Mouse (Mus musculus) CH12.LX (cell line): Measurements from ENCODE around the gene Tox2. TPM values are rescaled to one million over a fixed set of nuclear protein-coding genes. Genes with fewer than 3 reads are reported as not detected.

Source experiments
- DNase-seq: peaks from one replicate; pipeline ENCODE4 v3.0.0-alpha.2; 2013; ENCODE audit errors: extremely low read depth
- H3K27ac ChIP-seq: 2 replicates; pipeline ENCODE4 v1.5.1; 2012; ENCODE audit warnings: low read depth, mild to moderate bottlenecking, control low read depth, moderate library complexity; ENCODE audit not compliant: insufficient read depth
- H3K27me3 ChIP-seq: replicated peaks from 2 replicates; pipeline ENCODE3; 2012; ENCODE audit warnings: inconsistent platforms
- H3K36me3 ChIP-seq, 2 experiments: replicated peaks in 1 of 2; 2 replicates each; pipeline versions ENCODE3 to v1.6.1; 2012; ENCODE audit warnings: inconsistent platforms in 1 of 2, low read length in 1 of 2, mild to moderate bottlenecking in 1 of 2, mixed read lengths in 1 of 2, moderate library complexity in 1 of 2; ENCODE audit not compliant: control insufficient read depth in 1 of 2, insufficient read depth in 1 of 2
- H3K4me1 ChIP-seq, 2 experiments: 2 replicates each; pipeline ENCODE4 v1.6.1; 2012; ENCODE audit warnings: inconsistent platforms in 1 of 2, moderate library complexity in 1 of 2; ENCODE audit not compliant: insufficient read depth in 2 of 2, control insufficient read depth in 1 of 2
- H3K4me2 ChIP-seq: 2 replicates; pipeline ENCODE4 v1.6.1; 2012; ENCODE audit warnings: low read depth, mild to moderate bottlenecking, control low read depth; ENCODE audit not compliant: poor library complexity, insufficient read depth, severe bottlenecking
- H3K4me3 ChIP-seq, 3 experiments: fragments of 150-350 bp in 1 of 3; sonication (generic) in 1 of 3; replicated peaks in 1 of 3; 2 replicates each; pipeline versions ENCODE3 to v1.5.1; 2011 to 2012; ENCODE audit warnings: low read depth in 2 of 3, low read length in 2 of 3, mild to moderate bottlenecking in 2 of 3, moderate library complexity in 2 of 3, control low read depth in 1 of 3, improper control_type of control experiment in 1 of 3, inconsistent platforms in 1 of 3, mixed read lengths in 1 of 3; ENCODE audit not compliant: poor library complexity in 1 of 3
- H3K79me2 ChIP-seq: replicated peaks from 2 replicates; pipeline ENCODE4 v1.6.1; 2012; ENCODE audit warnings: mild to moderate bottlenecking, moderate library complexity; ENCODE audit not compliant: control insufficient read depth, poor library complexity, insufficient read depth, severe bottlenecking; ENCODE audit errors: extremely low read depth
- H3K9ac ChIP-seq: 2 replicates; pipeline ENCODE4 v1.6.1; 2012; ENCODE audit warnings: low read depth, mild to moderate bottlenecking, control low read depth, moderate library complexity; ENCODE audit not compliant: insufficient read depth
- H3K9me3 ChIP-seq: replicated peaks from 2 replicates; pipeline ENCODE3; 2012; ENCODE audit warnings: low read length, inconsistent platforms, mixed read lengths
- CHD2 ChIP-seq: IDR thresholded peaks from 2 replicates; pipeline ENCODE4 v1.6.1; 2011; ENCODE audit warnings: low read length, improper control_type of control experiment
- CTCF ChIP-seq, 2 experiments: IDR thresholded peaks in 1 of 2; conservative IDR thresholded peaks in 1 of 2; 2 replicates each; pipeline ENCODE4 v1.5.1; 2011 to 2012; ENCODE audit warnings: low read depth in 2 of 2, low read length in 2 of 2, improper control_type of control experiment in 1 of 2, inconsistent platforms in 1 of 2, mild to moderate bottlenecking in 1 of 2, moderate library complexity in 1 of 2
- ELF1 ChIP-seq: IDR thresholded peaks from 2 replicates; pipeline ENCODE4 v1.6.1; 2014; ENCODE audit warnings: low read depth, mild to moderate bottlenecking, inconsistent platforms, low read length, improper control_type of control experiment
- EP300 ChIP-seq: IDR thresholded peaks from 2 replicates; pipeline ENCODE4 v1.6.1; 2011; ENCODE audit warnings: low read length, improper control_type of control experiment
- GABPA ChIP-seq: IDR thresholded peaks from 2 replicates; pipeline ENCODE4 v1.6.1; 2012; ENCODE audit warnings: low read depth, low read length, improper control_type of control experiment, inconsistent platforms; ENCODE audit not compliant: insufficient replicate concordance
- HCFC1 ChIP-seq: IDR thresholded peaks from 2 replicates; pipeline ENCODE4 v1.6.1; 2012; ENCODE audit warnings: low read depth, mild to moderate bottlenecking, inconsistent platforms, low read length, improper control_type of control experiment
- JUN ChIP-seq: IDR thresholded peaks from 2 replicates; pipeline ENCODE4 v1.6.1; 2011; ENCODE audit warnings: low read depth, mild to moderate bottlenecking, low read length, improper control_type of control experiment, moderate library complexity; ENCODE audit not compliant: insufficient read depth
- JUND ChIP-seq: conservative IDR thresholded peaks from 2 replicates; pipeline ENCODE4 v1.6.1; 2011; ENCODE audit warnings: low read depth, low read length, improper control_type of control experiment
- MAFK ChIP-seq: IDR thresholded peaks from 2 replicates; pipeline ENCODE4 v1.6.1; 2011; ENCODE audit warnings: low read length, improper control_type of control experiment; ENCODE audit not compliant: insufficient replicate concordance
- MAX ChIP-seq: IDR thresholded peaks from 2 replicates; pipeline ENCODE4 v1.6.1; 2011; ENCODE audit warnings: low read length, improper control_type of control experiment
- MAZ ChIP-seq: IDR thresholded peaks from 2 replicates; pipeline ENCODE4 v1.6.1; 2012; ENCODE audit warnings: low read depth, mild to moderate bottlenecking, inconsistent platforms, low read length, improper control_type of control experiment, moderate library complexity
- MEF2A ChIP-seq: IDR thresholded peaks from 2 replicates; pipeline ENCODE4 v1.6.1; 2014; ENCODE audit warnings: low read depth, mild to moderate bottlenecking, inconsistent platforms, low read length, improper control_type of control experiment, borderline replicate concordance
- NRF1 ChIP-seq: IDR thresholded peaks from 2 replicates; pipeline ENCODE4 v1.6.1; 2014; ENCODE audit warnings: low read depth, mild to moderate bottlenecking, inconsistent platforms, low read length, improper control_type of control experiment, moderate library complexity
- RCOR1 ChIP-seq: conservative IDR thresholded peaks from 2 replicates; pipeline ENCODE4 v1.6.1; 2012; ENCODE audit warnings: low read depth, mild to moderate bottlenecking, inconsistent platforms, low read length, improper control_type of control experiment
- SIN3A ChIP-seq: IDR thresholded peaks from 2 replicates; pipeline ENCODE4 v1.6.1; 2012; ENCODE audit warnings: low read length, improper control_type of control experiment, inconsistent platforms
- TCF12 ChIP-seq: IDR thresholded peaks from 2 replicates; pipeline ENCODE4 v1.6.1; 2014; ENCODE audit warnings: low read depth, mild to moderate bottlenecking, inconsistent platforms, low read length, improper control_type of control experiment
- UBTF ChIP-seq: IDR thresholded peaks from 2 replicates; pipeline ENCODE4 v1.6.1; 2012; ENCODE audit warnings: low read depth, mild to moderate bottlenecking, inconsistent platforms, low read length, improper control_type of control experiment, moderate library complexity
- USF1 ChIP-seq: IDR thresholded peaks from 2 replicates; pipeline ENCODE4 v1.6.1; 2014; ENCODE audit warnings: low read depth, mild to moderate bottlenecking, inconsistent platforms, low read length, improper control_type of control experiment
- USF2 ChIP-seq: conservative IDR thresholded peaks from 2 replicates; pipeline ENCODE4 v1.6.1; 2011; ENCODE audit warnings: low read depth, low read length, improper control_type of control experiment
- ZC3H11A ChIP-seq: IDR thresholded peaks from 2 replicates; pipeline ENCODE4 v1.6.1; 2012; ENCODE audit warnings: low read depth, mild to moderate bottlenecking, inconsistent platforms, low read length, improper control_type of control experiment
- ZMIZ1 ChIP-seq: IDR thresholded peaks from 2 replicates; pipeline ENCODE4 v1.6.1; 2012; ENCODE audit warnings: low read depth, mild to moderate bottlenecking, inconsistent platforms, low read length, improper control_type of control experiment
- ZNF384 ChIP-seq: IDR thresholded peaks from 2 replicates; pipeline ENCODE4 v1.6.1; 2012; ENCODE audit warnings: low read depth, low read length, improper control_type of control experiment, inconsistent platforms
- dilution Hi-C: fragments of 300-500 bp; cut with MboI; formaldehyde crosslinking; loops from 2 replicates; pipeline ENCODE4 v1.14.3; 2020; ENCODE audit warnings: low sequenced_read_pairs; ENCODE audit not compliant: extremely low pct_unique_long_range_greater_than_20kb, extremely low pct_ligation_motif_present
- in situ Hi-C: fragments of 300-500 bp; cut with MboI; formaldehyde crosslinking; loops from 3 replicates; pipeline ENCODE4 v1.14.3; 2019; ENCODE audit warnings: low sequenced_read_pairs, low pct_ligation_motif_present, low pct_unique_long_range_greater_than_20kb, mixed read lengths
- polyA plus RNA-seq: library from polyadenylated mRNA; unstranded; fragments of >175 nt; gene quantifications from 2 replicates; pipeline ENCODE4 v1.2.1, GENCODE M21; 2012; ENCODE audit warnings: low read depth; ENCODE audit not compliant: insufficient read length
- total RNA-seq, 2 experiments: library from RNA; depleted of rRNA; stranded (reverse); fragments of 300-350 nt in 1 of 2; fragments of >200 nt in 1 of 2; gene quantifications; 2 replicates each; pipeline ENCODE4 v1.2.3; 2012 to 2014

Gene Tox2
- total and polyA plus RNA-seq, 3 experiments: not detected

DNA sequence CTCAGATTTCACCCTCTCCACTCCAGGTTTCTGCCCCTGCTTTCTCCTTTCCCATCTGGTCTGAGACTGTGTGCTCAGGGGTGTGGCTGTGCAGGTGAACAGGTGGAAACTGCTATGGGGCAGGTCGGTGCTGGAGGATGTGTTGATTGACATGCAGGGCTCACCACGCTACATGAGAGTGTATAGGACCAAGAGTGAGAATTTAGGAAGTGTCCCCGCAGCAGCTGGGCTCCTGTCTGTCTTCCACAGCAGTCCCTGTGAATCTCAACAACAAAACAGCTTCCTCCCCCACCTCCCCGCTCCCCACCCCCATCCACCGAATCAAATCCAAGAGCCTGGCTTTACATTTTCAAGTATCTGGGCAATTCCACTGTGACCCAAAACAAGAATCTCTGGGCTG, 13.3 kb upstream of the Tox2 start:
- no peak for TF ChIP-seq JUN
- TF ChIP-seq USF1: no peak
- TF ChIP-seq NRF1: no peak
- no peak for TF ChIP-seq ZNF384
- TF ChIP-seq TCF12: no peak
- no peak for TF ChIP-seq EP300
- TF ChIP-seq CTCF (conservative IDR thresholded peaks at IDR 0.05 in 1 of 2, IDR thresholded peaks at IDR 0.05 in 1 of 2; ENCODE audit: low read depth in 2 of 2, low read length in 2 of 2): no peak
- H3K4me1 ChIP-seq: no peaks in the 10 kb centered on the region
- dilution Hi-C loops: no loop called here
- peaks cover 80% of the 10 kb centered on the region for H3K27me3 ChIP-seq
- H3K27ac ChIP-seq: no peak overlapping the region
- H3K9me3 ChIP-seq: no peaks in the 10 kb centered on the region
- no peak for DNase-seq
- in situ Hi-C loops: no loop called here
- H3K36me3 ChIP-seq: no peaks in the 10 kb centered on the region
- H3K9ac ChIP-seq: no peak overlapping the region
- H3K4me2 ChIP-seq: no peak overlapping the region
- H3K4me3 ChIP-seq: no peak overlapping the region
- H3K79me2 ChIP-seq: no peaks in the 10 kb centered on the region

DNA sequence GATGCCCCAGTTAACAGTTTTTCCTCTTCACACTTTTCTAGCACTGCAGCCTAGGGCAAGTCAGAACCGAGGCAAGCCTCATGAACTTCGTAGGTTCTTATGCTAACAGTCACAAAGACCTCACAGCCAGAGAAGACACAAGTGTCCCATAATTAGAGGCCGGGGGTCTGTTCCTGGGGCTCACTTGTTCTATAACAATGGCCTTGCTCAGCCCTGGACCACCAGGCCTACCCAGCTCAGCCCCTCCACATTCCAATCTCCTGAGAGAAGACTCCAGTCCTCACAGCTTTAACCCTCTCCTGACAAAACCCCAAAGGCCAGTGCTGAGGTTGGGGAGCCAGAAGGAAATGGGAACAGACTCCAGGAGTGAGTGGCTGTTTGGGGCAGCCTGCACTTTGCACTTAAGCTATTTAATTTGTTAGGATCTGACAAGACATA, 12.9 kb upstream of the Tox2 start:
- dilution Hi-C loops: no loop called here
- H3K79me2 ChIP-seq: no peaks in the 10 kb centered on the region
- DNase-seq: no peak
- in situ Hi-C loops: no loop called here
- no peak overlapping the region for H3K4me3 ChIP-seq
- no peak overlapping the region for H3K27ac ChIP-seq
- no peak overlapping the region for H3K9ac ChIP-seq
- no peaks in the 10 kb centered on the region for H3K4me1 ChIP-seq
- no peak for TF ChIP-seq USF2
- TF ChIP-seq GABPA: no peak
- no peak for TF ChIP-seq EP300
- no peak for TF ChIP-seq MEF2A
- TF ChIP-seq MAZ: no peak
- TF ChIP-seq MAFK: no peak
- TF ChIP-seq ZNF384: no peak
- no peak for TF ChIP-seq CHD2
- no peak for TF ChIP-seq ELF1
- TF ChIP-seq JUND: no peak
- no peak for TF ChIP-seq ZMIZ1
- no peak for TF ChIP-seq HCFC1
- no peak for TF ChIP-seq ZC3H11A
- TF ChIP-seq SIN3A: no peak
- no peak for TF ChIP-seq RCOR1
- TF ChIP-seq MAX: no peak
- TF ChIP-seq UBTF: no peak
- no peak overlapping the region for H3K4me2 ChIP-seq
- H3K9me3 ChIP-seq: no peaks in the 10 kb centered on the region
- no peaks in the 10 kb centered on the region for H3K36me3 ChIP-seq
- H3K27me3 ChIP-seq: peaks cover 80% of the 10 kb centered on the region
